Mouse (Mus musculus) macrophage (primary cell): ENCODE measurements at regions not wholly inside any gene's neighbourhood (a gene's known extent, or its start where the extent isn't known, plus 50 kb on each side); places are given as distances from the start of the nearest gene placed in this dataset.
"Not testable (repeated sequence)": the region's sequence is repeated elsewhere in the genome, so short reads cannot be mapped to it uniquely, and the experiment has no call there.

Source experiments
- H3K27ac ChIP-seq: fragments of 350-480 bp; formaldehyde crosslinking; 2 replicates; pipeline ENCODE4 v1.9.0; 2021
- H3K36me3 ChIP-seq: fragments of 350-480 bp; formaldehyde crosslinking; 2 replicates; pipeline ENCODE4 v1.9.0; 2021; ENCODE audit errors: inconsistent target
- H3K4me3 ChIP-seq: fragments of 350-480 bp; formaldehyde crosslinking; 2 replicates; pipeline ENCODE4 v1.9.0; 2021; ENCODE audit errors: inconsistent target
- H3K79me2 ChIP-seq: fragments of 350-480 bp; formaldehyde crosslinking; 2 replicates; pipeline ENCODE4 v1.9.0; 2021; ENCODE audit errors: inconsistent target
- WGBS: methylation state at CpG from one replicate; pipeline ENCODE4 v1.1.7; 2026; ENCODE audit warnings: inconsistent platforms; ENCODE audit not compliant: missing documents; 5-methylcytosine and 5-hydroxymethylcytosine counted together

DNA sequence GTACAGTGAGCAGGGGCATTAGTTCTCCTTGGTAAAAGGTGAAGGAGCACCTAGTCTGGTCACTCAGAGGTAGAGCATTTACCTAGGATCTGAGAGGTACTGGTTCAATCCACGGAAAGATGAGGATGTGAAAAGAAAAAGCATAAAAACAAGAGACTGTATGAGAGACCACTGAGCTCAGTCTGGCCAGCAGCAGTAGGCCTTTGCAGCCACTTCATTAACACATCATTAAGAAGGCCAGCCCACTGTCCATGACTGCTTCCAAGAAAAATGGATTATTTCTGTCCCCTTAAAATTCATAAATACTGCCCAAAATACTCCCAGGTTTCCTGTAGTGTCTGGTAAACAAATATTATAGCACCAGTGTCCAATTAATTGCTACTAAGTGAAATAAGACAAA is 499.3 kb upstream of the 4930578C19Rik start:
- Histone ChIP-seq H3K79me2 (no peaks in the 10 kb centered on the region), H3K36me3 (no peaks in the 10 kb centered on the region), H3K27ac (no peak overlapping the region), H3K4me3 (no peak overlapping the region)
- 100% methylated on average over 1 of the region's 1 CpGs for WGBS

DNA sequence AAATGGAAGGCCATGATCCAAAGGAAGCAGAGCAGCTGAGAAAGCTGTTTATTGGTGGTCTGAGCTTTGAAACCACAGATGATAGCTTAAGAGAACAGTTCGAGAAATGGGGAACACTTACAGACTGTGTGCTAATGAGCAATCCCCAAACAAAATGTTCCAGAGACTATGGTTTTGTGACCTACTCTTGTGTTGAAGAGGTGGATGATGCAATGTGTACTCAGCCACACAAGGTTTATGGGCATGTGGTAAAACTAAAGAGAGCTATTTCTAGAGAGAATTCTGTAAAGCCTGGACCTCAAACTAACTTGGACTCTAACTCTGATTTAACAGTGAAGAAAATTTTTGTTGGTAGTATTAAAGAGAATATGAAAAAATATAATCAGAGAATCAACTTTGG is 481.4 kb upstream of the 4930578C19Rik start:
- H3K79me2 ChIP-seq = no peaks in the 10 kb centered on the region
- H3K27ac ChIP-seq = no peak overlapping the region
- WGBS = 54% methylated on average over 1 of the region's 1 CpGs
- H3K36me3 ChIP-seq = no peaks in the 10 kb centered on the region
- no peak overlapping the region for H3K4me3 ChIP-seq

DNA sequence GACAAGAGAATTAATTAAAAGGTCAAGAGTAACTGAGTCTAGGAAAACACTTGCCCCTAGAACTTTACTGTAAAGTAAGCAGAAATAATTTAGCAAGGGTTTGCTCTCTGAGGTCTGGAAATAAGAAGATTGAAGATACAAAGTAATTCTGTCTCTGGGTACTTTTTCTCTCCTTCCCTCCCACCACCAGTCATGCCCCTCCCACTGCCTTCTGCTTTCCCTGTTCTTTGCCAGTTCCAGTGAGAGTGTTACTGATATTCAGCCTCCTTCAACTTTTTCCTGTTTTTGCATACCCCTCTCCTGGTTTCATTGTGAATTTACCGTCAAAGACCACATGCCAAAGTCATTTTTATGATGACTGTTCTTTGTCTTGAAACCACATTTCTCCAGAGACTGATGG is 472.1 kb upstream of the 4930578C19Rik start:
- Histone ChIP-seq H3K36me3 (no peaks in the 10 kb centered on the region), H3K27ac (no peak overlapping the region), H3K4me3 (no peak overlapping the region), H3K79me2 (no peaks in the 10 kb centered on the region)
- 50% methylated on average over 1 of the region's 1 CpGs for WGBS

DNA sequence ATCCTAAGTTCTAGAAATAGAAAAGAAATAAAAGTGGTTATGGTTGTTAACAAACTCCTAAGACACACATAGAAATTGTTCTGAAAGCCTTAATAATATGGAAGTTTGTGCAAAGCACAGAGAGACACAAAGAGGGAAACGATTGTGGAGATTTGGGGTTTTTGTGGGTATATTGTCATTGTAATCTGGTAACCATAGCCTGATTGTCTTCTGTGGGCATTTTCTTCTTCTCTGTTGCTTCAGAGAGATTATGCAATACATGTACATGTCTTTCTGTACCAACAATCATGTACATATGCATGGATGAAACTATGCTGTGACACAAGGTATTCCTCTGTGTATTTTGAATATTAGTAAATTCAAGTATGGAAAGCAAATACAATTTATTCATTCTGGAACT is 461.9 kb upstream of the 4930578C19Rik start:
- no peak overlapping the region for H3K27ac ChIP-seq
- no peaks in the 10 kb centered on the region for H3K79me2 ChIP-seq
- no peak overlapping the region for H3K4me3 ChIP-seq
- H3K36me3 ChIP-seq = no peaks in the 10 kb centered on the region
- 50% methylated on average over 1 of the region's 1 CpGs for WGBS

DNA sequence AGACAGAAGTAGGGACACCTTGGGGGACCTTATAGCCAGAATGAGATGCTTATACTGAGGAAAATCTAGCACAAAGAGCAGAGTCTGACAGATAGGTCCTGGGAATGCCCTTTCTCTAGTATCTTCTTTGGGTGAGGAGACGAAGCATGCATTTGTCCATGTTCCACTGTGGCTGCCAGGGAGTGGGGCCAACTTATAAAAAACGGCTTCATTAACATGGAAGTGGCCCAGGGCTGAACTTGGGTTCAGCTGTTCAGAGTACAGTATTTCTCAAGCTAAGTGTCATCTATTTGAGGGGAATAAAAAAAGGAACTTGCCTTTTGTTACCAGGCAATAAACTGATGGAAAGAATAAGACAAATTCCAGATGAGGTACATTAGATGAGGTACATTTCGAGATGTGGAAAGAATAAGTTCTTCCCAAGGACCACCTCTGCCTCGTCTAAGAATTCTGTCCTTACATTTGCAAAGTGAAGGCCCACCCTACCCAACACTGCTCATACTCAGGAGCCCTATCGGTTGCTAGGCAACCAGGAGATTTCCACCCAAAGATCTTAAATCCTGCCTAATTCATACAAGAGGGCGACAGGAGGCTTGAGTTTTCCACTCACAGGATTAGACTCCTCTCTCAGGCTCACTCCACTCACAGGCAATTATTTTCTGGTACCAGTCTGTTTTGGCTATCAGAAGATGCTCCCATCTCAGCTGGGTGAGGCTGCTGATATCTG is 460.3 kb upstream of the 4930578C19Rik start:
- Histone ChIP-seq H3K36me3 (no peaks in the 10 kb centered on the region), H3K79me2 (no peaks in the 10 kb centered on the region), H3K27ac (no peak overlapping the region), H3K4me3 (no peak overlapping the region)
- 78% methylated on average over 5 of the region's 6 CpGs for WGBS

DNA sequence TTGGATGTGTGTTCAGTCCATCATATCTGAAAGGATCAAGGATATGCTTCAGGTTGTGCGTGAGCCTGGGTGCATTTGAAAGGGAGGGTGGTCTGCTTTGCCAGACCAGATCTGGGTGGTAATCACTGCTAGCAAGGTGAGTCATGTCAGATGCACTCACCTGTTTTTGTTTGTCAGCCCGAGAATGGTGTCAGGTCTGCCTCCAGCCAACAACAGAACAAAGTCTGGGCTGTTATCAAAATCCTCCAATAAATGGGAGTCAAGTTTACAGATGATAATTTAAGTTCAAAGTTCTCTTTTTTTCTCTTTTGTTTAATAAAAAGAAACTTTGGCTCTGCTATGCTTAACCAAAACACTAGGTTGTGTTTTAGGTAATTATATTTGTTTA is 421.6 kb upstream of the 4930578C19Rik start:
- H3K36me3 ChIP-seq = no peaks in the 10 kb centered on the region
- H3K27ac ChIP-seq = peak overlapping the region; percentile 46
- no peaks in the 10 kb centered on the region for H3K79me2 ChIP-seq
- 70% methylated on average over 2 of the region's 2 CpGs for WGBS
- H3K4me3 ChIP-seq = no peak overlapping the region

DNA sequence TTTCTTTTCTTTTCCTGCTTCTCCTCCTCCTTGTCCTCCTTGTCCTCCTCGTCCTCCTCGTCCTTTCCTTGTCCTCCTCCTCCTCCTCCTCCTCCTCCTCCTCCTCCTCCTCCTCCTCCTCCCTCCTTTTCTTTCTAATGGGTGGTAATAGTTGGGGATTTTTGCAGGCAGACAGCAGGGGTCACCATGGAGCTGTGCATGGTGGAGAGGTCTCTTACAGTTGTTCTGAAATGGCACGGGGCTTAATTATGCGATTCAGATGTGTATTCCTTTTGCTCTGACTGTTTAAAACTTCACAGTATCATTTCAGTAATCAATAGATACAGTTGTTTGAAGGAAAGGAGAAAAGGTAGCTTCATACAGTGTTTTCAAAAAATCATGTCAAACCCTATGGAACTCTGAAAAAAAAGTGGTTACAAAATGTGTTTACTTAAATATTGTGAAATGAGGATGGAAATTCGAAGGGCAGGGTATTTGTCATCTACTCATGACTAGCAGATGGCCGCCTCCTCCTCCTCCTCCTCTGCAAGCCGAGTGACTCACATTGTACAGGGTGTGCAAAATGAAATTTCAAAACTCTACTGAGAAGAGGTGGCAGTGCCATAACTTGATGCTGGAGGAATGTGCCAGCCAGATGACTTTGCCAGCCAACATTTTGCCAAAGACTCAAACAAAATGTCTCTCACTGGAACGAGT is 421.0 kb upstream of the 4930578C19Rik start:
- H3K27ac ChIP-seq = peak overlapping the region; percentile 46
- no peaks in the 10 kb centered on the region for H3K79me2 ChIP-seq
- H3K4me3 ChIP-seq = no peak overlapping the region
- H3K36me3 ChIP-seq = no peaks in the 10 kb centered on the region
- WGBS = 35% methylated on average over 6 of the region's 8 CpGs

DNA sequence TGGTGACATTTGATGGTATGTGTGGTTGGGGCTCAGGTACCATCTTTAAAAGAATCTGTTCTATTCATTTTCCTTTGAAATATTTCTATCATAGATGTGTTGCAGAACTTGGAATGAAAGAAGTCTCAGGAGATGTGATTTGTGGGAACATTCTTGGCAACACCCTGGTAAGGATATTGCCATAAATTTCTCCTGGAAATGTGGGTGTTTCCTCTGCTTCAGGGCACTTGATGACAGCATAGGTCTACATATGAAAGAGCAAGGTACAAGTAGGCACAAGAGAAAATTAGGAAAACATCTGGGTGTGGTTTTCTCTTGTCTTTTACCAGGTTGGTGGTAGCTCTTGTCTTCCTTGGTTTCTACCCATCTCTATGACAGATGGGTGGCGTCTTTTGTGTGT is 414.5 kb upstream of the 4930578C19Rik start:
- no peak overlapping the region for H3K4me3 ChIP-seq
- no peaks in the 10 kb centered on the region for H3K36me3 ChIP-seq
- WGBS = 88% methylated on average over 1 of the region's 1 CpGs
- no peaks in the 10 kb centered on the region for H3K79me2 ChIP-seq
- no peak overlapping the region for H3K27ac ChIP-seq

DNA sequence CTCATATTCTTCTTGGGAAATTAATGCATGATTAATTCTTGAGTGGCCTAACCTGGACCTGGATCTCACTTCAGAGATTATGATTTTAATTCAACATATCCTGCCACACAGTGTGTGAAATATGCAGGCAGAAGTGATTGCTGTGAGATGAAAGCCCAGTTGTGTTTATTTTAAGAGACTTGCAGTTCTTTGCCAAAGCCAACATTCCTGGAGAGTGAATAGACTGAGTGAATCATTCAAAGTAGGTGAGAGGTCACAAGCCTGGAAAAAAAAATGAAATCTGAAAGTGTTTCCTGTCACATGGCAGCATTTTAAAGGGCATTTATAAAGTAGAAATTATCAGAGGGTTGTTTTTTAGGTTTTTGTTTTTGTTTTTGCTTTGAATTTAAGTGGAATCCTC is 412.9 kb upstream of the 4930578C19Rik start:
- Histone ChIP-seq H3K27ac (no peak overlapping the region), H3K79me2 (no peaks in the 10 kb centered on the region), H3K4me3 (no peak overlapping the region), H3K36me3 (no peaks in the 10 kb centered on the region)

DNA sequence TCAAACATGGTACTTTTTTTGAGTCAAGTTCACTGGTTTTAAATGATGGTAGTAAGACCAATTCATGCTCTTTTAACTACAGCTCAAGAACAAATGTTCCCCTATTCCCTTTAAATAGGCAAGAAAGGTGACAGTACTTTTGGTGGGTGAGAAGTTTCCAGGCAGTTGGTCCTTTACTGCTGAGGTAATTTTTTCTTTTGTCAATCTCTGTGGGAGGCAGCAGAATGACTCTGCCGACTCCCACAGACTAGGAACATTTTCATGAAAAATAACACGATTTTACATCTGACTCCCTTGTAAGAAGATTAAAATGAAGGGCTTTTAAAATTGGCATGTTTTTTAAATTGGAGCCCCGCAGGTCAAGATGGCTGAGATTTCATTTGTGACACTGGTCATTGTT is 377.5 kb upstream of the 4930578C19Rik start:
- Histone ChIP-seq H3K36me3 (no peaks in the 10 kb centered on the region), H3K79me2 (no peaks in the 10 kb centered on the region), H3K4me3 (no peak overlapping the region), H3K27ac (no peak overlapping the region)
- WGBS = 81% methylated on average over 3 of the region's 3 CpGs

DNA sequence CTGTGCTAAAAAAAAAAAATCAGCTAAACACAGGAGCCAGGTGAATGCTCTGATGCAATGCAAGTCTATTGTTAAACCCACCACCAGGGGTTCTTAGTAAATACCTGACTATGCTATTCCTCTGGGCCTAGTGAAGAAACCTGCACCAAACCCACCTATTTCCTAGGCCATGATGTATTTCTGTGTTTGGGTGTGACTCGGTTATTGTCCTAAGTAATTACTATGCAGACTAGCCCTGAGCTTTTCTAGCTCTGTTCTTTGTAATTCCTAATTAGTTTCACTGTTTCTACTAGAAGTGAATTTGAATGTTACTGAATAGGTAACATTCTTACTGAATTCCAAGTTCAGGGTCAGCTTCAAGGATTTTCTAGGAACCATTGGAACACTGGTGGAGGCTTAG is 363.8 kb upstream of the 4930578C19Rik start:
- H3K36me3 ChIP-seq, H3K27ac ChIP-seq, H3K4me3 ChIP-seq, H3K79me2 ChIP-seq: not testable (repeated sequence)
- WGBS = 100% methylated on average over 1 of the region's 1 CpGs

DNA sequence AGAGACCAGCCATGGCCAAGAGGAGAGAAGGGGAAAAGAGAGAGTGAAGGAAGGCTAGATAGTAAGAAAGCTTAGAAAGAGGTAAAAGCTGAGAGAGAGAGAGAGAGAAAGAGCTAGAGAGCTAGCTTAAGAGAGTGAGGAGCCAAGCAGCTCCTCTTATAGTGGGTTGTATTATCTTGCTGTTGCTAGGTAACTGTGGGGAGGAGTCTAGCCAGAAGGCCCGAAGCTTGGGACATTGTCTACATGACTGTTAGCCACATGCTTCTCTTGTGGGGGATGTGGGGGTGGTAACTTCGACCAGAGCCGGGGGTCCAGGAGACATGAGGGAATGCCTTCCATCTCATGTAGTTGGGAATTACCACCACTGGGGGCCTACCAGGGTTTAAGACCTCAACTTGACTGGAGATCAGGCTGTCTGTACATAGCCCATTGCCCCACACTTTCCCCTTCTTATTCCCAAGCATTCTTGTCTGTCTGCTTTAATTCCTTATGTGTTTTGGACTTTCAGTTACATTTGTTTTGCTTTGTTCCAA is 353.3 kb upstream of the 4930578C19Rik start:
- 89% methylated on average over 3 of the region's 3 CpGs for WGBS
- Histone ChIP-seq H3K4me3 (no peak overlapping the region), H3K36me3 (no peaks in the 10 kb centered on the region), H3K27ac (no peak overlapping the region), H3K79me2 (no peaks in the 10 kb centered on the region)
